Mouse (Mus musculus) G1E (cell line): ENCODE measurements around the gene Blm. TPM values are rescaled to one million over a fixed set of nuclear protein-coding genes. Genes with fewer than 3 reads are reported as not detected.

Source experiments
- ATAC-seq: 2 replicates; pipeline ENCODE4 v1.8.0; 2016; ENCODE audit warnings: mild to moderate bottlenecking; ENCODE audit not compliant: insufficient number of reproducible peaks, poor library complexity, low FRiP score, severe bottlenecking; ENCODE audit errors: extremely low read depth
- DNase-seq: peaks from one replicate; pipeline ENCODE4 v3.0.0; 2012; ENCODE audit warnings: low spot score
- H3K27me3 ChIP-seq: 2 replicates; pipeline ENCODE4 v1.6.1; 2012; ENCODE audit warnings: mild to moderate bottlenecking, low read length, inconsistent platforms; ENCODE audit not compliant: insufficient read depth
- H3K36me3 ChIP-seq: replicated peaks from 2 replicates; pipeline ENCODE3; 2012; ENCODE audit warnings: mild to moderate bottlenecking, inconsistent platforms
- H3K4me1 ChIP-seq: 2 replicates; pipeline ENCODE4 v1.6.1; 2012; ENCODE audit warnings: low read depth, low read length, inconsistent platforms, mixed read lengths; ENCODE audit not compliant: insufficient read depth
- H3K4me3 ChIP-seq: 2 replicates; pipeline ENCODE4 v1.5.1; 2012; ENCODE audit warnings: low read depth, mild to moderate bottlenecking, inconsistent platforms, low read length, moderate library complexity, mixed read lengths
- H3K9me3 ChIP-seq: replicated peaks from 2 replicates; pipeline ENCODE4 v1.6.1; 2012; ENCODE audit warnings: inconsistent platforms
- CTCF ChIP-seq: IDR thresholded peaks from 2 replicates; pipeline ENCODE4 v1.5.1; 2012; ENCODE audit warnings: low read depth, low read length, inconsistent platforms, mixed read lengths
- GATA1 ChIP-seq: IDR thresholded peaks from 2 replicates; pipeline ENCODE4 v1.6.1; 2012; ENCODE audit warnings: borderline replicate concordance, low read length, inconsistent platforms, mixed read lengths
- GATA2 ChIP-seq: IDR thresholded peaks from 2 replicates; pipeline ENCODE4 v1.6.1; 2012; ENCODE audit warnings: low read depth, low read length, inconsistent platforms, borderline replicate concordance
- POLR2AphosphoS5 ChIP-seq: IDR thresholded peaks from 2 replicates; pipeline ENCODE4 v1.6.1; 2012; ENCODE audit warnings: low read depth, low read length, inconsistent platforms; ENCODE audit not compliant: insufficient replicate concordance
- TAL1 ChIP-seq: conservative IDR thresholded peaks from 2 replicates; pipeline ENCODE4 v1.6.1; 2012; ENCODE audit warnings: low read depth, low read length, inconsistent platforms, mixed read lengths
- polyA plus RNA-seq: library from polyadenylated mRNA; stranded (reverse); fragments of >175 nt; gene quantifications from 2 replicates; pipeline ENCODE4 v1.2.3, GENCODE M21; 2012
- total RNA-seq, 2 experiments: library from RNA; stranded (forward) in 1 of 2; stranded (reverse) in 1 of 2; fragments of 200-1000 nt in 1 of 2; fragments of >200 nt in 1 of 2; fragmentation: Nextera tagmentation in 1 of 2; gene quantifications; 2 replicates each; pipeline ENCODE4 v1.2.3; 2014 to 2017

Blm gene
- total and polyA plus RNA-seq, 3 experiments = 89.2 to 198 (median 96.9) TPM

DNA sequence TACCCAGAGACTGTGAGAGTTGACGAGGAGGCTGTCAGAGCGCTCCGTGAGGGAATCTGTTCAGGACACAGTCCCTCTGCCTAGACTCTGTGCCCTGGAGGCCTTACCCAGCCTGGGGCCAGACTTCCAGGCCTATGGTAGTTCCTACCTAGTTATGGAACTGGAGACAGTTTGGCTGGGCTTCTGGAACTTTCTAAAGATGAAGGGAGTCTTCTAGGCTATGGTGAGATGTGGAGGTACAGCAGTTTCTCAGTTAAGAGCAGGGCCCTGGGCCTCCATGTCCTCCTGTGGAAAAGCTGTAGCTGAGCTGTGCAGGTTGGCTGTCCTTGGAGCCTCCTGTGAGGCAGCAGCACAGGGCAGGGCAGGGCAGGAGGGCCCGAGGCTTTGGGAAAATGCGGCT is 82.7 kb downstream of the Blm start:
- TF ChIP-seq CTCF (no peak), TAL1 (no peak), POLR2AphosphoS5 (no peak), GATA2 (no peak)
- H3K4me3 ChIP-seq = no peak overlapping the region
- no peak for ATAC-seq
- no peaks in the 10 kb centered on the region for H3K9me3 ChIP-seq
- peaks cover 64% of the 10 kb centered on the region for H3K4me1 ChIP-seq
- DNase-seq = no peak
- no peaks in the 10 kb centered on the region for H3K27me3 ChIP-seq
- H3K36me3 ChIP-seq = peaks cover 62% of the 10 kb centered on the region

DNA sequence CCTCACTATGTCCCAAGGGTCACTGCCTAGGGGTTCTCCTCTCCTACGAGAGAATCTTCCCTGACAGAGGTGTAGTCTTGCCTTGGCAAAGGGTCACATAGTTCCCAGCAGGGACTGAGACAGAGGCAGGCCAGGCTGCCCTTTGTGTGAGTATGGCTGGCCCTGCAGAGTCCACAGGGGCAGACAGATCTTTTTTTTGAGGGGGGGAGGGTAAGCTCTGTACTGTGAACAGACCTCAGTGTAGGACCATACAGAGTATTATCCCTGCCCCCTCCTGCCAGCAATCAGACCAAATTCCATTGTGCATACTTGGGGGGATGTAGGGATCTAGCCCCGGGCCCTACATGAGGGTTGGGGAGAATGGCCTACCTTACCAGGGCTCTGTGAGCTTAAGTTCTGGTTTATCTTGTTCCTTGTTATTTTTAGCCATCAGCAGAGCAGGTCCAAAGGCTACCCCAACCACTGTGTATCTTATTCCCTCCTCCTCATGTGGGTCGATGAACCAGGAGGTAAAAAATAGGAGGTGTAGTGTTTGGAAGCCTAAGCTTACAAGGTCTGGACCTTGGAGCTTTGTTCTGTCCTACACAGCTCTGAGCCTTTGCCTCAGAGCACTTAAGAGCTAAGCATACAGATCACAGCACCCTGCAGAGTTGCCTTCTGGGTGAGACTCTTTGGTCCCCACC is 83.2 kb downstream of the Blm start:
- H3K27me3 ChIP-seq = no peaks in the 10 kb centered on the region
- no peak for ATAC-seq
- no peak for TF ChIP-seq CTCF
- TF ChIP-seq GATA1 = no peak
- TF ChIP-seq POLR2AphosphoS5 = no peak
- TF ChIP-seq TAL1 = no peak
- no peak for TF ChIP-seq GATA2
- H3K36me3 ChIP-seq = peaks cover 57% of the 10 kb centered on the region
- H3K4me3 ChIP-seq = no peak overlapping the region
- H3K4me1 ChIP-seq = peaks cover 64% of the 10 kb centered on the region
- no peak for DNase-seq
- no peaks in the 10 kb centered on the region for H3K9me3 ChIP-seq

DNA sequence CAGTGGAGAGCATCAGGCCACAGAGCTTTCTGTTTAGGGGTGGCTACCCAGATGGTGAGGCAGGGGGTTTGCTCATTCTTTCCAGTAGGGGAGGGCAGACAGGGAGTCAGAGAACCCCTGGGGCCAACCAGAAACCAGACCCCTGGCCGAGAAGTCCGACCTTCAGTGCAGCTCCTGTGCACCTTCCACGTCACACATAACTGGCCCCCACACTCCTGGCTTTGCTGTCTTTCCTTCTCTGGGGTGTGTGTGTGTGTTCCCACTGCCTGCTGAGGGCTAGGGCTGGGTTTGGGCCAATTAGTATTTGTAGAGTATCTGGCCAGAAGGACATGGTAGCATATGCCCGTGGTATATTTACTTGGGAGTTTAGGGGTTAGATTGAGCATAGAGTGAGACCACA is 84.6 kb downstream of the Blm start:
- ATAC-seq (no peak), DNase-seq (peak; percentile 32)
- H3K4me1 ChIP-seq = peaks cover 67% of the 10 kb centered on the region
- no peaks in the 10 kb centered on the region for H3K9me3 ChIP-seq
- H3K4me3 ChIP-seq = peak overlapping the region; percentile 48; the same call in 1 of the 2 replicates
- TF ChIP-seq TAL1 (no peak), POLR2AphosphoS5 (no peak), CTCF (no peak), GATA1 (no peak), GATA2 (no peak)
- no peaks in the 10 kb centered on the region for H3K27me3 ChIP-seq
- peaks cover 44% of the 10 kb centered on the region for H3K36me3 ChIP-seq

DNA sequence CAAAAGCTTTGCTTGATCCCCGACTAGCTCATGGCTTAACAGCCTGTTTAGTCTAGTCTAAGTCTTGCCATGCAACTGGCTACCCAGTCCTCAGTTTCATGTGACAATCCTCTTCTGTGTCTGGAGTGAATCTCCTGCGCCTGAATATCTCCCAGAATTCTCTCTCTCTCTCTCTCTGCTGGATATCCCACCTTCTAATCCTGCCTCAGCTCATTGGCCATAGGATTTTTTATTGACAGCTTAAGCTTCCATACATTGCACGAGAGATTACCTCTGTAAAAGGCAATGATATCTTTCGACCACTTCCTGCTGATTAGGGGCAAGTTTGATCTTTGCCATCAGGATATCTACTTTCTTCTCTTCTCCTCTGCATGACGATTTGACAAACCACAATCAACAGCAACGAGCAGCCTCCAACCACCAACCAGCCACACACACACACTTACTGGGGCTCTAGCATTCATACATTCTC is 85.3 kb downstream of the Blm start:
- Histone ChIP-seq H3K9me3 (no peaks in the 10 kb centered on the region), H3K4me1 (peaks cover 74% of the 10 kb centered on the region), H3K27me3 (no peaks in the 10 kb centered on the region), H3K36me3 (peaks cover 37% of the 10 kb centered on the region), H3K4me3 (no peak overlapping the region; the same call in 1 of the 2 replicates)
- ATAC-seq = peak; percentile 71
- TF ChIP-seq GATA1 (no peak), GATA2 (no peak), TAL1 (no peak), CTCF (no peak), POLR2AphosphoS5 (no peak)
- peak; percentile 33 for DNase-seq

DNA sequence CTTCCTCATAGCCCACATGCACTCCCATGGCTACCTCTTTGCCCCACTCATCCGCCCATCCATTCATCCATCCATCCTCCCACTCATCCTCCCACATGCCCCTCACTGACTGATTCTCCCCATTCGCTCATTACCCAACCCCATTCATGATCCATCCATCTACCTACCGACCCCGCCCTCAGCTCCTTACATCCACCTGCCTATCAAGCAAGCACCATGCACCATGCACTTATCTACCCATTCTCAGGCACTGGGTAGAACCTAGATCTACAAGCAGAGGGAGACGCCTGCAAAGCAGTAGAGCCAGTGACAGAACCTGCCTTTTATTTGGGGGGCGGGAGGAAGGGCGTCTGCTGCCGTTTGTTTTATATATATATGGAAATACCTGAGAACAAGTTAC is 87.6 kb downstream of the Blm start:
- TF ChIP-seq CTCF (no peak), POLR2AphosphoS5 (no peak), GATA2 (no peak), GATA1 (no peak)
- H3K4me3 ChIP-seq = no peak overlapping the region
- DNase-seq = no peak

DNA sequence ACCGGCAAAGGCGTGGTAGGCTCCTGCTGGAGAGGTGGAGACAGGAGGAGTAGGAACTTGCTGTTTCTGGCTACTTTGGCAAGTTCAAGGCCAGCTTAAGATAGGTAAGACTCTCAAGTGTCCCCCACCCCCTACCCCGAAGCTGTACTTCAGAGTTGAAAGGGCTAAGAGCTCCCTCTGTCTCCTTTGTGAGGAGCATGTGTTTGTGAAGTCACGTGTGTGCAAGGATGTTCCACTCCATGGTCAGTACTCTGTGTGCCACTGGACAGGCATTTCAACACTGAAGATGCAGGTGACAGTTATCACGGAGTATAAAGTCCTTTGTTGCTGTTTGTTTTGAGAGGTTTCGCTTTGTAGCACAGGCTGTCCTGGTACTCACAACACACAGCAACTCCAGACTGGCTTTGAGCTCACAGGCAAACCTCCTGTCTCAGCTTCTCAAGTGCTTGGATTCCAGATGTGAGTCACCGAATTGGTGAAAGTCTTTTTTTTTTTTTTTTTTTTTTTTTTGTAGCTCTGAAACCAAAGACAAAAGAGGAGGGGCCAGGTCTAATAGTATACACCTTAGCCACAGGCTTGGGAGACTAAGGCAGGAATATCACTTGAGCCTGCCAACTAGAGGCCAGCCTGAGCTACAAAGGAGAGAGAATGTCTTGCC is 88.6 kb downstream of the Blm start:
- DNase-seq = no peak
- peaks cover 5% of the 10 kb centered on the region for H3K36me3 ChIP-seq
- peaks cover 78% of the 10 kb centered on the region for H3K4me1 ChIP-seq
- peaks cover 4% of the 10 kb centered on the region; the same call in 1 of the 2 replicates for H3K27me3 ChIP-seq
- no peaks in the 10 kb centered on the region for H3K9me3 ChIP-seq
- TF ChIP-seq TAL1 = no peak
- no peak for TF ChIP-seq CTCF
- TF ChIP-seq POLR2AphosphoS5 = no peak
- TF ChIP-seq GATA2 = no peak
- no peak for ATAC-seq
- H3K4me3 ChIP-seq = no peak overlapping the region

More for the DNA sequence above, 87.6 kb downstream of the Blm start:
- H3K9me3 ChIP-seq = no peaks in the 10 kb centered on the region
- peaks cover 80% of the 10 kb centered on the region for H3K4me1 ChIP-seq
- H3K27me3 ChIP-seq = peaks cover 3% of the 10 kb centered on the region; the same call in 1 of the 2 replicates
- H3K36me3 ChIP-seq = peaks cover 15% of the 10 kb centered on the region
- ATAC-seq = no peak
